Mouse (Mus musculus): ENCODE results near the gene Nsd2.

DNA sequence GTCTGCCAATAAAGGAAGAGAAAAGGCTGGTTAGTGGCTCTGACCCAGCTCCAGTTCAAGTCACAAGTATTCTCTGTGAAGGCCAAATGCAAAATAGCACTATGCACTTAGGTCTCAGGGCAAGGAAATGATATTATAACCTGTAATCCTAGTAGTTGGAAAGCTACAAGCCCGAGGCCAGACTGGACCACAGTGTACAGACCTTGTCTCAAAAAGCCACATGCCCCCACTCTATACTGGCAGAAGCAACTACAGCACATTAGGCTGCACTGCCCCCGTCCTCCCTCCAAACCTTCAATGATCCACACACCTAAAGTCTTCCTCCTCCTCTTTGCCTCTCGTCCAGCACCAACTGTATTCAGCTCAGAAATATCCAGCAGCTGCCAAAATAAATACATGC, 80.8 kb downstream of the Nsd2 start:
- TF ChIP-seq CTCF (IDR thresholded peaks at IDR 0.05; ENCODE audit: extremely low read depth, insufficient read depth, insufficient read length, insufficient replicate concordance) (no peak), POLR2A (IDR thresholded peaks at IDR 0.05; ENCODE audit: low read depth, low read length) (no peak)
